Mouse (Mus musculus): Measurements from ENCODE around the gene Akr1b7. TPM values are rescaled to one million over a fixed set of nuclear protein-coding genes. Genes with fewer than 3 reads are reported as not detected.

Akr1b7 gene
- polyA plus RNA-seq, 1 experiment from 2014 or later: 3.0 TPM

GRCm38 (mm10) chr6:34441556-34442257, 29.6 kb downstream of the Akr1b7 start:
- ATAC-seq (ENCODE audit: low read depth) (no peak), DNase-seq (no peak)
- no peak overlapping the region for H3K4me3 ChIP-seq (replicated peaks)
- no peaks in the 10 kb centered on the region for H3K9me3 ChIP-seq (replicated peaks)
- H3K27ac ChIP-seq: no peak overlapping the region
- 60% methylated on average over 9 of the region's 9 CpGs for WGBS (ENCODE audit: insufficient replicate concordance)
- H3K36me3 ChIP-seq: no peaks in the 10 kb centered on the region
- H3K4me1 ChIP-seq (replicated peaks): no peaks in the 10 kb centered on the region
- H3K4me2 ChIP-seq: no peak overlapping the region
- H3K27me3 ChIP-seq: no peaks in the 10 kb centered on the region
- H3K9ac ChIP-seq: no peak overlapping the region

GRCm38 (mm10) chr6:34443791-34444190, 31.7 kb downstream of the Akr1b7 start:
- Histone ChIP-seq H3K4me2 (no peak overlapping the region), H3K4me1 (replicated peaks) (no peaks in the 10 kb centered on the region), H3K36me3 (no peaks in the 10 kb centered on the region), H3K27me3 (no peaks in the 10 kb centered on the region), H3K9ac (no peak overlapping the region), H3K4me3 (replicated peaks) (no peak overlapping the region), H3K27ac (no peak overlapping the region), H3K9me3 (replicated peaks) (no peaks in the 10 kb centered on the region)
- no peak for DNase-seq
- 59% methylated on average over 2 of the region's 2 CpGs for WGBS (ENCODE audit: insufficient replicate concordance)
- ATAC-seq (ENCODE audit: low read depth): no peak

GRCm38 (mm10) chr6:34447961-34448360, 35.8 kb downstream of the Akr1b7 start:
- 10% methylated on average over 2 of the region's 2 CpGs for WGBS (ENCODE audit: insufficient replicate concordance)
- H3K4me1 ChIP-seq (replicated peaks): no peaks in the 10 kb centered on the region
- no peak overlapping the region for H3K9ac ChIP-seq
- no peaks in the 10 kb centered on the region for H3K36me3 ChIP-seq
- no peaks in the 10 kb centered on the region for H3K9me3 ChIP-seq (replicated peaks)
- H3K27ac ChIP-seq: no peak overlapping the region
- peaks cover 9% of the 10 kb centered on the region for H3K27me3 ChIP-seq
- no peak for ATAC-seq (ENCODE audit: low read depth)
- H3K4me2 ChIP-seq: no peak overlapping the region
- no peak overlapping the region for H3K4me3 ChIP-seq (replicated peaks)
- DNase-seq: peak; percentile 32

- Histone ChIP-seq H3K27me3 (peaks cover 15% of the 10 kb centered on the region), H3K9ac (no peak overlapping the region), H3K36me3 (no peaks in the 10 kb centered on the region), H3K4me2 (no peak overlapping the region), H3K4me3 (replicated peaks) (no peak overlapping the region), H3K9me3 (replicated peaks) (no peaks in the 10 kb centered on the region), H3K4me1 (replicated peaks) (no peaks in the 10 kb centered on the region), H3K27ac (no peak overlapping the region)
- ATAC-seq (ENCODE audit: low read depth) (no peak), DNase-seq (no peak)
- 51% methylated on average over 1 of the region's 1 CpGs for WGBS (ENCODE audit: insufficient replicate concordance)
Measured at GRCm38 (mm10) chr6:34448696-34449095, 36.6 kb downstream of the Akr1b7 start.

- H3K9ac ChIP-seq: no peak overlapping the region
- no peak overlapping the region for H3K27ac ChIP-seq
- no peak overlapping the region for H3K4me3 ChIP-seq (replicated peaks)
- no peak overlapping the region for H3K4me2 ChIP-seq
- ATAC-seq (ENCODE audit: low read depth): no peak
- peaks cover 50% of the 10 kb centered on the region for H3K27me3 ChIP-seq
- H3K4me1 ChIP-seq (replicated peaks): 0 out of 2 replicates have a peak, but pooled peaks cover 3% of the 10 kb centered on the region
- no peaks in the 10 kb centered on the region for H3K36me3 ChIP-seq
- no peaks in the 10 kb centered on the region for H3K9me3 ChIP-seq (replicated peaks)
- 43% methylated on average over 7 of the region's 7 CpGs for WGBS (ENCODE audit: insufficient replicate concordance)
- no peak for DNase-seq
Measured at GRCm38 (mm10) chr6:34452963-34453770, 41.0 kb downstream of the Akr1b7 start.

- ATAC-seq (ENCODE audit: low read depth) (no peak), DNase-seq (no peak)
- Histone ChIP-seq H3K9ac (no peak overlapping the region), H3K27ac (no peak overlapping the region), H3K36me3 (no peaks in the 10 kb centered on the region), H3K4me1 (replicated peaks) (0 out of 2 replicates have a peak, but pooled peaks cover 3% of the 10 kb centered on the region), H3K4me2 (no peak overlapping the region), H3K27me3 (peaks cover 35% of the 10 kb centered on the region), H3K9me3 (replicated peaks) (no peaks in the 10 kb centered on the region), H3K4me3 (replicated peaks) (no peak overlapping the region)
Measured at GRCm38 (mm10) chr6:34459456-34459855, 47.3 kb downstream of the Akr1b7 start.

- Histone ChIP-seq H3K27ac (no peak overlapping the region), H3K4me3 (replicated peaks) (no peak overlapping the region), H3K4me2 (no peak overlapping the region), H3K9ac (no peak overlapping the region), H3K4me1 (replicated peaks) (0 out of 2 replicates have a peak, but pooled peaks cover 3% of the 10 kb centered on the region), H3K9me3 (replicated peaks) (no peaks in the 10 kb centered on the region), H3K27me3 (peaks cover 26% of the 10 kb centered on the region), H3K36me3 (no peaks in the 10 kb centered on the region)
- DNase-seq (no peak), ATAC-seq (ENCODE audit: low read depth) (no peak)
- 32% methylated on average over 4 of the region's 4 CpGs for WGBS (ENCODE audit: insufficient replicate concordance)
Measured at GRCm38 (mm10) chr6:34460651-34461050, 48.5 kb downstream of the Akr1b7 start.

GRCm38 (mm10) chr6:34463582-34463981, 51.4 kb downstream of the Akr1b7 start:
- H3K27ac ChIP-seq: no peak overlapping the region
- ATAC-seq (ENCODE audit: low read depth) (no peak), DNase-seq (no peak)
- peaks cover 17% of the 10 kb centered on the region; the same call in 1 of the 2 replicates for H3K27me3 ChIP-seq
- no peak overlapping the region for H3K4me3 ChIP-seq (replicated peaks)
- H3K4me1 ChIP-seq (replicated peaks): 0 out of 2 replicates have a peak, but pooled peaks cover 4% of the 10 kb centered on the region
- 81% methylated on average over 4 of the region's 4 CpGs for whole genome bisulfite sequencing (ENCODE audit: insufficient replicate concordance)
- no peak overlapping the region for H3K9ac ChIP-seq
- H3K36me3 ChIP-seq: no peaks in the 10 kb centered on the region
- no peak overlapping the region for H3K4me2 ChIP-seq
- H3K9me3 ChIP-seq (replicated peaks): no peaks in the 10 kb centered on the region

GRCm38 (mm10) chr6:34471434-34472110, 59.4 kb downstream of the Akr1b7 start:
- H3K27ac ChIP-seq: peak overlapping the region; percentile 94
- ATAC-seq (ENCODE audit: low read depth) (peak; percentile 75), DNase-seq (peak; percentile 84)
- no peaks in the 10 kb centered on the region for H3K36me3 ChIP-seq
- H3K4me3 ChIP-seq (replicated peaks): peak overlapping the region; percentile 1; the same call in 1 of the 2 replicates
- H3K4me2 ChIP-seq: peak overlapping the region; percentile 42
- peaks cover 7% of the 10 kb centered on the region; the same call in 1 of the 2 replicates for H3K27me3 ChIP-seq
- WGBS (ENCODE audit: insufficient replicate concordance): 32% methylated on average over 12 of the region's 12 CpGs
- peaks cover 58% of the 10 kb centered on the region for H3K4me1 ChIP-seq (replicated peaks)
- no peaks in the 10 kb centered on the region for H3K9me3 ChIP-seq (replicated peaks)
- peak overlapping the region; percentile 39 for H3K9ac ChIP-seq
